Mouse (Mus musculus) stomach, postnatal 0 days (tissue): ENCODE results near the gene Pqlc3.

Source experiments
- CTCF ChIP-seq: IDR thresholded peaks from 2 replicates; pipeline ENCODE4 v1.5.1; 2016; ENCODE audit warnings: antibody characterized with exemption, low read depth, mild to moderate bottlenecking, moderate library complexity
- EP300 ChIP-seq: optimal IDR thresholded peaks from 2 replicates; pipeline ENCODE3; 2016; ENCODE audit warnings: antibody characterized with exemption

- TF ChIP-seq CTCF (no peak), EP300 (no peak)
Measured at GRCm38 (mm10) chr12:16994291-16994690, 5.9 kb downstream of the Pqlc3 start.
